Mouse (Mus musculus) embryo, embryonic 11 days (tissue): ENCODE data around the gene Iqce.

Experiments used
- DNase-seq: peaks from one replicate; pipeline ENCODE4 v3.0.0-alpha.2; 2015

The Iqce gene

DNA sequence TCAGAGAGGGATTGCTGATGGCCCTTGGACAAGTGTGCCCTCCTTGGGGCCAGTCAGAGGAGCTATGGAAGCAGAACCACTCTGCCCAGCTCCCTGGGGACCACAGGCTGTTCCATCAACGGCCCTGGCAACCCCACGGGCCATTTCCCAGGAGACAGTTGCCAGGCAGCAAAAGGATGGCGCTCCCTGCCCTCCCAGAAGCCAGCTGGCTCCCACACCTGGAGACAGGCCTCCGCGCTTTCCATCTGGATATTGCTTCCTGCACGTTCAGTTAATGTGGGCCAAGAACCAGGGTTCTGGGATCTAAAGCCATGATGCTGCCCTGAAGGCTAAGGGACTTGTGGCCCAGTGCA, 65.1 kb downstream of the Iqce start:
- no peak for DNase-seq

DNA sequence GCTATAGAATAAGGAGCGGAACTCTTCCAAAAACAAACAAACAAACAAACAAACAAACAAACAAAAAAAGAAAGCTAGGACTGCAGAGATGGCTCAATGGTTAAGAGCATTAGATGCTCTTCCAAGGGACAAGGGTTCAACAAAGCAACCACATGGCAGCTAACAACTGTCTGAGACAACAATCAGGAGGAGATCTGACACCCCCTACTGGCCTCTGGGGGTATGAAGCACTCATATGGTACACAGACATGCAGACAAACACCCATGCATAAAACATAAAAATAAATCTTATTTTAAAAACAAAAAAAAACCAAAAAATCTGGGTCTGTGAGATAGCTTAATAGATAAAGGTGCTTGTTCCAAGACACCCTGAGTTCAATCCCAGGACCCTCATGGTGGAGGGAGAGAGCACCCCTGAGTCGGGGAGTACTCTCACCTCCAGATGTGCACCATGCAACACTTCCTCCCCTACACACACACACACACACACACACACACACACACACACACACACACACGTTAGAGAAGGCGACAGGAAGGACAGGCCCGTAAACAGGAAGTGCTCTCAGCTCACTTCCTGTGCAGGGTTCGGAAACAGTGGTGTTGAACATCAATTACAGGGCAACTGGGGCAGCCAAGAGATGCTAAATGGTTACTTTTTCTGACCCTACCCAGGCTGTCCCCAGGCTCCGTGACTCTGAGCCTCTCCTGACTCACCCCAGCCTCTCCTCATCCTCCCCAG, 65.7 kb downstream of the Iqce start:
- DNase-seq: no peak

DNA sequence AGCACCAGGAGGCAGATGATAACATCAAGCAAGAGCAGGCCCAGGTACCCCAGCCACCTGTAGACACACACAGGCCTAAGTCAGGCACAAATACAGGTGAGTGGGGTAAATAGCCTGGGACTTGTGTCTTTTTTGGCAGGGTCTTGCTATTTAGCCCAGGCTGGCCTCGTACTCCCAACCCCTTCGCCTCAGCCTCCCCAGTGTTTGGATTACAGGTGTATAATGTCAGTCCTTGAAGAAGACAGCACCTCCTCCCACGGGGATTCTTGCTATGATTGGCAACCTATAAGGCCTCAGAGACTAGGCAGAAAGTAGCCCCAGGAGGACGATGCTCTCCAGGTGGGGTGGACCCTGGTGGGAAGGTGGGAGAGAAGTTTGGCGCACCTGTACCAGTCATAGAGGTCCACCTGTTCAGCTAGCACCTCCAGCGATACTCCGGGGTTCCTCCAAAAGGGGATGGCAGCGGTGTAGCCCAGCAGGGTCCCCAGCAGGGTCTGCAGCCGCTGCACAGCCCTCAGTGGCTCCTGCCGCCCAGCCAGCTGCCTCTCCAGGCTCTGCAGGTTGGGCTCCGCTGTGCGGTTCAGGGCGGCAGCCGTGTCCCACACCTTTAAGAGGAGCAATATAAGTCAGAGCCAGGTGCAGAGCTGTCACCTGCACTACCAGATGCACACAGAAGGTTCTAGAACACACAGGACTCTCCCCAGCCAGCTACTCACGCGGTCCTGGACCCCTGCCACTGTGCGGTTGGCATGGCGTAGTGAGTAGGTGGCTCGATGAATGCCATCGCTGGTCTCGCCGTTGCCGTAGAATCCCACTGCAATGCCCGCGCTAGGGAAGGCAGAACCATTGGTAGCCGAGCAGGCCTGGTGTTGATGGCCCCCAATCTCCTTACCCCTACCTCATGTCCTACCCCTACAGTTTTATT, 67.1 kb downstream of the Iqce start:
- DNase-seq: no peak

DNA sequence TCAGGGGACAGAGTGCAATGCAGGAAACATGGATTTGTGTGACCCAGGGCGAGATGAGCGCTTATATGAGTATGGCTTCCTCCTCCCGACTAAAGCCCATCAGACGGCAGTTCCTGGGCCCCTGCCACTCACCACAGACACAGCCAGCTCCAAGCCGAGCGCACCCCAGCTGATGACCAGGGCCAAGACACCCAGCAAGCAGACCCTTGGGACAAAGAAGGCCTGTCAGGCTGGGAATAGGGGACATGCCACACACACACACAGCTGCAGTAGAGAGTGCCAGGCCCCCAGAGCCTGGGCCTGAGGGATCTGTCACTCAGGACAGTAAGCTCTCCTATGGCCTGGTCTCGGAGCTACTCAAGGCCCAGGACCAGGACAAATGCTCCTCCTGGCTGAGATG, 68.7 kb downstream of the Iqce start:
- no peak for DNase-seq

DNA sequence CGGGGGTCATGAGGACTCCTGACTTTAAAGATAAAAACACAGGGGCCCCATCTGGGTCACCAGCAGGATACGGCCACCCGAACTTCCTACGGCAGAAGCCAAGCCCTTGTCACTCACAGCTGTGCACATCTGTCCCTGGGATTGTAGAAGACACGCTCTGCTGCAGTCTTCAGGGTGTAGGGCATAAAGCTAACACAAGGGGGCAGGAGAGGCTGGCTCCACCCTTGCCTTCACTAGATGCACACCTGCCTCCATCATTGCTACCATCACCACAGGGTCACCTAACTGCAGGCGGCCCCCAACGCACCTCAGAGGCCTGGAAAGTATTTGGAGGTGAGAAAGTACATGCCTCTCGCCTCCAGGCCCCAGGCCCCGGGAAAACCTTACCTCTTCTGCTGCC, 73.2 kb downstream of the Iqce start:
- no peak for DNase-seq

DNA sequence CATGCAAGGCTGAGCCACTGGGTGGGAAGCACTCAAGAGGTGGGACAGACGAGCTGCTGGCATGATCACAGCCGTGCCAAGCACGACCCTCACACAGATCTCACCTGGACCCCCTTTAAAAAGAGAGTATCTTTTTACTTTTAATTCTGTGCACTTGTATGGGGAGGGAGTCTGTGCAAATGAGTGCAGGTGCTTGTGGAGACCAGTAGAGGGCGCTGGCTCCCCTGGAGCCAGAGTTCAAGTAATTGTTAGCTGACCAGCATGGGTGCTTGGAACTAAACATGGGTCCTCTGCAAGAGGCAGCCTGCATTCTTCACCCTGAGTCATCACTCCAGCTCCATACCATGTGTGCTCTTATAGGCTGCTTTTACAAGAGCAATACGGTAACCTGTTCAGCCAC, 74.6 kb downstream of the Iqce start:
- no peak for DNase-seq

DNA sequence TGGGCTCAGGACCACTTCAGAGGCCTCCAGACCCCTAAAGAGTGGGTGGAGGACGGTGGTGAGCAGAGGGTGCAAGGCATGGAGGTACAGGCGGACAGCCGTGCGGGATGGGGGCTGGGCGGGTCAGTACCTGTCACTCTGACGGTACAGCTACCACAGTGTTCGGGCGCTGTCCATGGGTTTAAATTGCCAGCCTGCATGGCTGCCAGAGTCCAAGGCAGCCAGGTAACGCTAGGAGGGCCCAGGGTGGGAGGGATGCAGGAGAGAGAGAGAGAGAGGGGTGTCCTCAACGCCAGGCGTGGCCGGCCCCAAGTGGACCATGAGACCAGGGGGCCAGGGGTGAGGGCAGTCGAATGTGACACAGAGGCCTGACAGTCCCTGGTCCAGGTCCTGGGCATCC, 77.2 kb downstream of the Iqce start:
- no peak for DNase-seq

DNA sequence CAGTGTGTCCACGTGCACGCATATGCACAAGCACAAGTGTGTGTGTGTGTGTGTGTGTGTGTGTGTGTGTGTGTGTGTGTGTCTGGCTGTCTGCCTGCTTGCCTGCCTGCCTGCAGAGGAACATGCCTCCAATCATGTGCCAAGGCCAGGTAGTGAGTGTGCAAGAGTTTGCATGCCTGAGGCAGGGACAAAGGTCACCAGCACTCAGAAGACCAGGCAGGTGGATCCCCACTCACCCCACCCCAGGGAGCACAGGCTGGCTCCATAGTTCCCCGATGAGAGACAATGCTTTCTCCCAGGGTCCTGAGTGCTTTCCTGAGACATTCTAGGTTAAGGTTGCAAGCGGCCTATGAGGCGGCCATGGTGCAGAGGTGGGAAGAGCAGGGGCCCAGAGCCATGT, 77.9 kb downstream of the Iqce start:
- DNase-seq: no peak

DNA sequence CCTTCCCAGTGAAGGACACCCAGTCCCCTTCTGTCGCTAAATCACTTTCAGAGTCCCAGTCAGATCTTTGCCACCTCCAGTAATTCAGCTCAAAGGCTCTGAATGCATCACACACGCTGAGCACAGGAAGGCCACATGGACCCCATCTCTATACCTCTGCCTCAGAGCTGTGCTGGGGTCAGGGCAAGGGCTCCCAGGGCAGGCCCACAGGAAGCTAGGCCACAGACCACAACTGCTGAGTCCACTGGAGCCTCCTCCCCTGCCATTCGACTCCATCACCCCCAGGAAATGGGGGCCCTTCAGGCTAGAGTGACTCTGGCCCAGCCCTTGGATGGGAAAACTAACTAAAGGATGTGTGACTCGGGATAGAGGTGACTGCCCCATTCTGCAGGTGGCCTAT, 78.4 kb downstream of the Iqce start:
- no peak for DNase-seq

DNA sequence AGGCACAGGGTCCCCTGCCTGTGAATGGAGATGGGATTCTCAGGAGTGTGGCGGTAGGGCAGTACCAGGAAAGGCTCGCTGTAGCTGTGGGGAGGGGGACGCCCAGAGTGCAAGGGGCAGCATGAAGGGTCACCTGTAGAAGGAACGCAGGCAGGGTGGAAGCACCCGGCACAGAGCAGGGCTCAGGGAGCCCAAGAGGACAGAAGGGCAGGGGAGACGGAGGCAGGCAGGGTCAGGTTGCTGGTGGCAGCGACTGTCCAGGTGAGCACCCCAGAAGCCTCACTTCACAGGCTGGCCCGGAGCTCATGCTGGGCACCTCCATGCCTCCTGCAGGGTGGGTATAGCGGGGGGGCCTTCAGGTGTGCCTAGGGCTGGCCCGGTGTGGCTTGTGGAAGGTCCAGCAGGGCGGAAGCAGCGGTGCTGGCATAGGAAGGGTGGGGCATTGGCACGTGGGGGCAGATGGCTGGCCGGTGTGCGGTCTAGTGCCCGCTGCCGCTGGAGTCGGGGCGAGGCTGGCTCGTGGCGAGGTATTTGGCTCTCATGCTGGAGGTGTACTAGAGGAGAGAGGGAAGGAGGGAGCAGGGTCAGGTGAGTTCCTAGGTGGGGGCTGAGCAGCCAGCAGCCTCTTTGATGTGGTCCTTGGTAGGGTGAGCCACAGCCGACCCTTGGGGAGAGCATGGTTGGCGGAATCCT, 79.1 kb downstream of the Iqce start:
- DNase-seq: no peak

DNA sequence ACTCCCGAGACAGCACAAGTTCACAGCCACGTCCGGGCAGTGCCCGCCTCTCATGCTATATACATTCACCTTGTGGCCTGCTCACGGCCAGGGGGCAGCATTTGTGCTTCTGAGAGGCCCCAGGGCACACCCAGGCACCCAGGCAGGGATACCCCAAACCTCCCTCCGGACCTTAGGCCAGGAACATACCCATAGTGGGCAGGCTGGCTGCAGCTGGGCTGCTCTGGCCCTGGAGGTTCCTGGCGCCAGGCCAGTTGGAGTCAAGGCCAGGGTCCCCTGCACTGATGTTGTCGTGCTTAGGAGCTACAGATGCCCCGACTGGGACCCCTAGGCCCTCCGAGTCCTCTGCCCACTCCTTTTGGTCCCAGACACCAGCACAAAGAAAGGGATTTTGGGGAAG, 80.7 kb downstream of the Iqce start:
- no peak for DNase-seq

DNA sequence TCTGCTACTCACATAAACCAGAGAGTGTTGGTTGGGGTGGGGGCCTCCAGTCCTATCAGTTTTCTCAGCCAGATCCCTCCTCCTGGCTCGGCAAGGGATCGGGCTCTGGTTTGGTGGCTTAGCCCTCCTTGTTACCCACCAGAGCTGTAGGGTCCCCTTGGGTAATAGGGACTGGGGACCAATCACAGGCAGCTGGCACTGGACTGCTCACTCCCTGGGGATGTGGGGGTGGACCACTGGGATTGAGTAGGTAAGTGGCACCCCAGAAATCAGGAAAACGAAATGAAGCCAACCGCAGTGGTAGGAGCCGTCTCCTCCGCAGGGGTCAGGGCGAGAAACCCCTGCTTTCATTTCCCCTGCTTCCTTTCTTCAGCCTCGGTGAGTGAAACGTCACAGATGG, 81.1 kb downstream of the Iqce start:
- no peak for DNase-seq

DNA sequence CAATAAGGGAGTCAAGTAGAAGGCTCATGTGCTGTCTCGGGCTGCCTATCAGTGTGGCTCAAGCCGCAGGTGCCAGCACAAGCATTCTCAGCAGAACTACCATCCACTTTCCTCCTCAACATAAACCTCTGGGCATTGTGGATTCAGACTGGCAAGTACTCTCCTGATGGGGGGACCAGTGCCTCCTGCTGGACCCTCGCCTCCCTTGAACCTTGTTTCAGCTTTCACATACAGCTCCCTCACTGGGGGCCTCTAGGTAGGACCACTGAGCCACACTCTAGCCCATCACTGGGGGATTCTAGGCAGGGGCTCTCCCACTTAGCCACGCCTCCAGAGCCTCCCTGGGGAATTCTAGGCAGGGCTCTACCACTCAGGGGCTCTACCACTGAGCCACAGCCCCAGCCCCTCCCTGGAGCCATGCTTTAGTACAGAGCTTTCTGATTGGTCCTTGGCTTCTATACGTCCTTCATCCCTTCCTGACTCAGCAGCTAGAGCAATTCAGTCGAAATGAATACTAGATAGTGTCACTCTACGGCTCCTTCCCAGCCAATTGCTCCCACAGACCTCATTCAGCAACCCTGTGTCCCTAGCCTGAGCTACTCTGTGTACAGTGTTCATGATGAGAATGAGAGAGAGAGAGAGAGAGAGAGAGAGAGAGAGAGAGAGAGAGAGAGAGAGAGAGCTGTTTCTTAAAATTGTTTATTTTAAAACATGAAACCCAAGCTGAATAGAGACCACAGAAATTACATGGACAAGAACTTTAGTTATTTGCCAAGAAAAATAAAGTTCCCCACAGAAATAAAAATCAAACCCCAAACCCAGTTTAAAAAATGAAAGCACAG, 82.1 kb downstream of the Iqce start:
- no peak for DNase-seq

DNA sequence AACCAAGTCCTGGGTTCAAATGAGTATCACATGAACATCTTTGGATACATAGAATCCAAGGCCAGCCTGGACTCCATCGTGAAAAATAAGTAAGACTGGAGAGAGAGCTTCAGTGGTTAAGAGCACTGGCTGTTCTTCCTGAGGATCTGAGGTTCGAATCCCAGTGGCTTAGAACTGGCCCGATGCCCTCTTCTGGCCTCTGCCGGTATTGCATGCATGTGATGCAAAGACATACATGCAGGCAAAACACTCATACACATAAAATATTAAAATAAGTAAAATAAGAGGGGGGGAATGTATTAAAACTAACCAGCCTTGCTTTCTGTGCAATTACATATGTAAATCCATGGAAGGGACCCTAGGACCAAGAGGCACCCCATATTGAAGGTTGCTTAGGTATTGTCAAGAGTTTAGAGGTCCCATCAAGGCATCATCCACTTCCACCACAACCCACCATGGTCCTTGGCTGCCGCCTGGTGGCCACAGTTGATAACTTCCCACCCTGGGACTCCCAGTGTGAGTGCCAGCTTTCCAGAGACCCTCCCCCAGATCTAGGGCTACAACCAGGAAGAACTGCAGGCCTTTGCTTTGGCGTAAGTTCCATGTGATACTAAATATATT, 82.9 kb downstream of the Iqce start:
- DNase-seq: peak; percentile 87

DNA sequence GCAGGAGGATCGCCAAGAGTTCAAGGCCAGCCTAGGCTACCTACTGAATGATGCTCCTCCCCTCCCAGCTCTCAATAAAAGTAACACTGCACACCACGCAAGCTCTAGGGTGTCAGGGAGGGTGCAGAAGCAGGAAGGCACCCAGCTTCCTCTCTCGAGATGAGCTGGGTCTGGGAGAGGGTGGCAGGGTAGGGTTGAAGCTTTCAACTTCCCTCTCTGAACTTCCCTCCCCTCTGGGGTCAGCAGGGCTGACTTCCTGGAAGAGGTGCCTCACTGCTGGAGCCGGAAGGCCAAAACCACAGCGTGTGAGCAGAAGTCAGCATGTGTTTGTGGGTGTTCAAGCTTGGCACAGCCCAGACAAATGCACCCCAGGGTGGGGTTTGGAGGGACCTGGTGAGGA, 84.5 kb downstream of the Iqce start:
- no peak for DNase-seq

DNA sequence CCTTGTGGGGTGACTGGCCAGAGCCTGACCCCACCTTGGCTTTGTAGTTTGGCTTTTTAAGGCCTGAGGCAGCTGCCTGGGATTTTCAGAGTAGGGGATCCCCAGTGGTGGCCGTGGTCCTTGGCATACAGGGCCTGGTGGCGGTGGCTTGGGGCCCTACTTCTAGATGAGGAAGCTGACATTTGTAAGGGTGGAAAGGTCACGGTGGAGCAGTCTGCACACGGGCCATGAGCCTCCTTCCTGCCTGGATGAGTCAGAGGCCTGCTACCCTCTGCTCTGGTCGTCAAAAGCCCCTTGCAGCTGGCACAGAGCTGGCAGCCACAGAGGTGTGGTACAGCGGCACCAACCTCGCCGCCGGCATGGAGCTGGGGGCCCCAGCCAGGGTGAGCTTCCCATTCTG, 85.5 kb downstream of the Iqce start:
- DNase-seq: no peak

DNA sequence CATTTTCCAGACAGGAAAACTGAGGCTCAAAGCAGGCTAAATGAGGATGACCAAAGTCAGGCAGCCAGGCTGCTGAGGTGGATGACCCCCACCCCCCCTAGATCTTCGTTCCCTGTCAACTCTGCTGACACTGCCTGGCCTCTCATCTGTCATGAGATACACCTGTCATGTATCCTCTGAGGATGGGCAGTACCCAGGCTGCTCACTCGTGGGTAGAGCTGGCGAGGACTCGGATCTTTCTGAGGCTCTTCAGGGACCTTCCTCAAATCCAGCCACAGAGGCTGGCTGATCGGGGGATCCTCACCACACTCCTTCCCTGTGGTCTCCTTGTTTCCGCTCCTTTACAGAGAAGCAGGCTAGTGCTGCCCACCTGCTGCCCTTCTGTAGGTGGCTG, 86.1 kb downstream of the Iqce start:
- no peak for DNase-seq

DNA sequence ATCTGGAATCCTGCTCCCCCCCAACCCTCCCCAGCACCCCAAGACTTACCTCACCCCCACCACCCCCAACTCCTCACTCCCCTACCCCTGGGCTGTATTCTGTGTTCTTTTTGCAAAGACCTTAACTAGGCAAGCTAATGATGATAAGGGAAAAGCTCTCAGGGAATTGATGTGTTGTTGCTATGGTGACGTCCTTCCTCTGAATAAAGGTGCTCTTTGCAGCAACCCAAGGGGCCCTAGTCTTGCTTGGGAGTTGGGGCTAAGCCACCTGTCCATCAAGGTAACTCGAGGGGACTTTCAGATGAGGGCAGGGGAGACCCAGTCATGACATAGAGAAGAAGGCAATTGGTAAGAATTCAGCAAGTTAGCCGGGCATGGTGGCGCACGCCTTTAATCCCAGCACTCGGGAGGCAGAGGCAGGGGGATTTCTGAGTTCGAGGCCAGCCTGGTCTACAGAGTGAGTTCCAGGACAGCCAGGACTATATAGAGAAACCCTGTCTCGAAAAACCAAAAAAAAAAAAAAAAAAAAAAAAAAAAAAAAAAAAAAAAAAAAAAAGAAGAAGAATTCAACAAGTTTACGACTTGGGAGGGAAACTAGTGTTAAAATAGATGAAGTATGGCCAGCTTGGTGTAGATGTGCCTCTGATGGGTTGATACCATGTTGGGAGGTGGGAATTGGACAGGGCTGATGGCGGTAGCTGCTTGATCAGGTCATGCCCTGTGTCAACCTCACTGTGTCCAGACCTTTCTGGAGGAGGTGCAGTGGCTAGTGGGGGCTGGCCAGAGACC, 86.7 kb downstream of the Iqce start:
- no peak for DNase-seq

DNA sequence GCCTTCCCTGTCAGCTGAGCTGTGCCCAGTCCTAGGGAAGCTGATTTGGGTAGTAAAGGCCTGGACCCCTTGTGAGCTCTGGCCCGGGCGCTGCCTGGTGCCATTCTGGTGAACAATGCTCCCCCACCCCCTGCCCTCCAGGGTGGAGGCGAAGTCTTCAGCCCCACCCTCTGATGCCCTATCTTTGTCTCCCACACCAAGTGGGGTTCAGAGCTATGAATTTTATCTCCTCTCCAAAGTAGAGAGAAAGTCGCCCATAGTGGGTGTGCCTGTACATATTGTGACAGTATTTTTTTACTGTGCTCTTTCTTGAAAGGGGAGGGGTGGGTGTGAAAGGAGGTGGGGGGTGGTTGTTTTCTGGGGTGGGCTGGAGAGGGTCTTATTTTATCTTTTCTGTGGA, 87.3 kb downstream of the Iqce start:
- DNase-seq: no peak

DNA sequence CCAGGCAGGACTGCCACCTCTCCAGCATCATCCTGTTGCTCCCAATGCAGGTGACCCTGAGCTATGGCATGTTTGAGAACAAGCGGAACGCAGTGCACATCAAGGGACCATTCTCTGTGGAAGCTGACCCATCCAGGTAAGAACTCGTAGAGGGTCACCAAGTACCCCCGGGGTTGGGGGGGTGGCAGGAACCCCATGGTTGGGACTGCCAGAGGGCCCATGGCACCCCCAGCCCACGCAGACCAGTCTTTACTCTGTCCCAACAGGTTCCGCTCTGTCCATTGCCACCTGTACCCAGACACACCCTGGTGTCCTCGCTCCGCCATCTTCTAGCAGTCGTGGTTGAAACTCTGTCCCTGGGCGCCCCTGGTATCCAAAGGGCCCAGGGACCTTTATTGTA, 88.0 kb downstream of the Iqce start:
- no peak for DNase-seq

DNA sequence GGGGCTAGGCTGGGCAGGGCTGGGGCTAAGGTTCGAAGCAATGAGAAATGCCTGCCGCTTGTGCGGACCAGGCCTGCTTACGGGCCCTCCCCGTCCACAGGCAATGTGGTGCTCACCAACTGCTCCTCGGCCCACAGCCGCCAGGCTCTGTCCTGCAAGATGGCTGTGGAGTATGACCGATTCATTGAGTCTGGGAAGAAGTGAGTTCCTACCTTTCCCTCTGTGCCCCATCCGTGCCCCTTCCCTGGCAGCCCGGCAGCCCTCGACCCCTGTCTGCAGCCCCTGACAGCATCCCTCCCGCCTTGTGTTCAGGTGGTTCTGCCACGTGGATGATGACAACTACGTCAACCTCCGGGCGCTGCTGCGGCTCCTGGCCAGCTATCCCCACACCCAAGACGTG, 90.0 kb downstream of the Iqce start:
- no peak for DNase-seq
